Mouse (Mus musculus) embryonic fibroblast, embryonic 13.5 days (primary cell): ENCODE measurements around the gene Lrrc20.

ENCODE experiments used
- CTCF ChIP-seq: IDR thresholded peaks from 2 replicates; pipeline ENCODE4 v1.5.1; 2011; ENCODE audit warnings: mild to moderate bottlenecking, control low read depth, low read length, moderate library complexity, borderline replicate concordance; ENCODE audit not compliant: insufficient read depth
- POLR2A ChIP-seq: IDR thresholded peaks from 2 replicates; pipeline ENCODE4 v1.6.1; 2011; ENCODE audit warnings: low read depth, mild to moderate bottlenecking, control low read depth, low read length, moderate library complexity

- TF ChIP-seq POLR2A = no peak
- TF ChIP-seq CTCF = no peak
Observed at GRCm38 (mm10) chr10:61479927-61480326, 4.3 kb downstream of the Lrrc20 start.
